Mouse (Mus musculus): Measurements from ENCODE around the gene Gm20855. TPM values are rescaled to one million over a fixed set of nuclear protein-coding genes. Genes with fewer than 3 reads are reported as not detected.

The Gm20855 gene
- not detected for polyA plus RNA-seq (2014; fragmentation: Illumina TruSeq; extraction: RNeasy Lipid Tissue Mini Kit (QIAGEN cat#74804); ENCODE audit: low read depth, low replicate concordance)

DNA sequence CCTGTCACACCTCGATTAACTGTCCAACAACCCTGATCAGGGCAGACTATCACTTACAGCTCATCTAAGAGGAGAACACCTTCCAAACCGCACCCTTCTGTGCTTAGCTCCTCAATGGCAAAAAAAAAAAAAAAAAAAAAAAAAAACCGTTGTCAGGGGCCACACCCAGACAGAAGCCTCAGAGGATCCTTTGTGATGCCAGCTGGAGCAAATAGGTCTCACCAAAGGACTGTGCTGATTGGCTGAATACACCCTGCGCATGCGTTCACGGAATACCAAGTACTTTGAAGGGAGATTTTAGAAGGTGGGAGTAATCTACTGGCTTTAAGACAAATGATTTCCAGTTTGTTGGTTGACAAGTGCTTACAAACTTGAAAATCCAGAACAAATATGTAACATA, at the start of gene Gm20855:
TSS of gene Gm20855 (minus strand) at position 101 of the 400 bp plus-strand sequence.

All from sigmoid colon, adult 10 weeks (tissue).